Mouse (Mus musculus) neural tube, embryonic 12.5 days (tissue): ENCODE data around the gene Synj2. TPM values are rescaled to one million over a fixed set of nuclear protein-coding genes. Genes with fewer than 3 reads are reported as not detected.

Experiments
- ATAC-seq: fragments of 200-750 bp; cut with Nextera tagmentation; 2 replicates; pipeline ENCODE4 v1.8.0; 2017; ENCODE audit warnings: low read depth, mild to moderate bottlenecking, moderate TSS enrichment, moderate library complexity; ENCODE audit not compliant: low FRiP score
- H3K27ac ChIP-seq: fragments of 300-500 bp; sonication (generic); 2 replicates; pipeline ENCODE4 v1.5.1; 2016
- H3K27me3 ChIP-seq: fragments of 300-500 bp; sonication (generic); replicated peaks from 2 replicates; pipeline ENCODE4 v1.6.1; 2016; ENCODE audit warnings: mild to moderate bottlenecking
- H3K36me3 ChIP-seq: fragments of 300-500 bp; sonication (generic); 2 replicates; pipeline ENCODE4 v1.6.1; 2016; ENCODE audit warnings: mild to moderate bottlenecking
- H3K4me1 ChIP-seq: fragments of 300-500 bp; sonication (generic); 2 replicates; pipeline ENCODE4 v1.6.1; 2016
- H3K4me2 ChIP-seq: fragments of 300-500 bp; sonication (generic); replicated peaks from 2 replicates; pipeline ENCODE4 v1.6.1; 2016; ENCODE audit warnings: mild to moderate bottlenecking
- H3K4me3 ChIP-seq: fragments of 300-500 bp; sonication (generic); 2 replicates; pipeline ENCODE4 v1.5.1; 2016
- H3K9ac ChIP-seq: fragments of 300-500 bp; sonication (generic); 2 replicates; pipeline ENCODE4 v1.6.1; 2016; ENCODE audit warnings: mild to moderate bottlenecking
- H3K9me3 ChIP-seq: fragments of 300-500 bp; sonication (generic); 2 replicates; pipeline ENCODE4 v1.6.1; 2016; ENCODE audit warnings: mild to moderate bottlenecking
- WGBS: fragments of 180-500 bp; shearing (Covaris S2); methylation state at CpG from one replicate; pipeline ENCODE4 v1.1.7; 2016; 5-methylcytosine and 5-hydroxymethylcytosine counted together
- polyA plus RNA-seq: library from polyadenylated mRNA; unstranded; fragments of >200 nt; fragmentation: Nextera tagmentation; extraction: Ambion mirVana; gene quantifications from 2 replicates; pipeline ENCODE4 v1.2.1, GENCODE M21; 2016

Synj2 gene
- polyA plus RNA-seq, 1 experiment from 2014 or later = 2.9 TPM

DNA sequence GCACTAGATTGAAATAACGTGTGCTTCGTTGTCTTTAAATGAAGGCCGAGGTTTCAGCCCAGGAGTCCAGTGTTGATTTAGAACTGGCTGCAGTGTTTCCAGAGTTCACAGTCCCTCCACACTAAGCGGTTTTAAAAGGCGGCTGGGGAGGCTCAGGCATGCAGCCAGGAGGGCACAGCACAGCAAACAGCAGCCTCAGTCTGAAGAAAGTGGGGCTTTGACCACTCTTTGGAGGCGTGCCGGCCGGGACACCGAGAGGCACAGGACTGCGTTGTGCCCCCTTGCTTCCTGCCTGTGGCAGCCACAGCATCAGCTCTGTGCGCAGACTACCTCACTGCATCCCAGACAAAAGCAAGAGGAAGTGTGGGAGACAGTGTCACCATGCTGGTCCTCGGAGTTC, 29.5 kb upstream of the Synj2 start:
- Histone ChIP-seq H3K4me3 (no peak overlapping the region), H3K4me1 (no peaks in the 10 kb centered on the region), H3K36me3 (0 out of 2 replicates have a peak, but pooled peaks cover 4% of the 10 kb centered on the region), H3K4me2 (no peak overlapping the region), H3K9me3 (no peaks in the 10 kb centered on the region), H3K27ac (no peak overlapping the region), H3K27me3 (no peaks in the 10 kb centered on the region), H3K9ac (no peak overlapping the region)
- ATAC-seq = no peak
- WGBS = 72% methylated on average over 12 of the region's 12 CpGs

GRCm38 (mm10) chr17:5912797-5913196, 28.3 kb upstream of the Synj2 start:
- no peak for ATAC-seq
- 80% methylated on average over 4 of the region's 4 CpGs for WGBS

GRCm38 (mm10) chr17:5914217-5914616, 26.9 kb upstream of the Synj2 start:
- Histone ChIP-seq H3K36me3 (peaks cover 11% of the 10 kb centered on the region), H3K27ac (no peak overlapping the region), H3K4me3 (no peak overlapping the region), H3K4me2 (no peak overlapping the region), H3K9ac (no peak overlapping the region), H3K27me3 (no peaks in the 10 kb centered on the region), H3K4me1 (no peaks in the 10 kb centered on the region), H3K9me3 (no peaks in the 10 kb centered on the region)
- no peak for ATAC-seq
- 74% methylated on average over 5 of the region's 5 CpGs for WGBS

More at GRCm38 (mm10) chr17:5912797-5913196, 28.3 kb upstream of the Synj2 start:
- Histone ChIP-seq H3K27ac (no peak overlapping the region), H3K9me3 (no peaks in the 10 kb centered on the region), H3K4me2 (no peak overlapping the region), H3K9ac (no peak overlapping the region), H3K27me3 (no peaks in the 10 kb centered on the region), H3K36me3 (peaks cover 4% of the 10 kb centered on the region; the same call in 1 of the 2 replicates), H3K4me1 (no peaks in the 10 kb centered on the region), H3K4me3 (no peak overlapping the region)

GRCm38 (mm10) chr17:5921954-5922353, 19.1 kb upstream of the Synj2 start:
- no peak overlapping the region for H3K9ac ChIP-seq
- WGBS = 91% methylated on average over 8 of the region's 8 CpGs
- H3K9me3 ChIP-seq = no peaks in the 10 kb centered on the region
- no peak overlapping the region for H3K4me3 ChIP-seq
- H3K27me3 ChIP-seq = no peaks in the 10 kb centered on the region
- H3K4me1 ChIP-seq = no peaks in the 10 kb centered on the region; the same call in 1 of the 2 replicates
- no peak overlapping the region for H3K27ac ChIP-seq
- ATAC-seq = no peak
- no peak overlapping the region for H3K4me2 ChIP-seq
- H3K36me3 ChIP-seq = peaks cover 18% of the 10 kb centered on the region

DNA sequence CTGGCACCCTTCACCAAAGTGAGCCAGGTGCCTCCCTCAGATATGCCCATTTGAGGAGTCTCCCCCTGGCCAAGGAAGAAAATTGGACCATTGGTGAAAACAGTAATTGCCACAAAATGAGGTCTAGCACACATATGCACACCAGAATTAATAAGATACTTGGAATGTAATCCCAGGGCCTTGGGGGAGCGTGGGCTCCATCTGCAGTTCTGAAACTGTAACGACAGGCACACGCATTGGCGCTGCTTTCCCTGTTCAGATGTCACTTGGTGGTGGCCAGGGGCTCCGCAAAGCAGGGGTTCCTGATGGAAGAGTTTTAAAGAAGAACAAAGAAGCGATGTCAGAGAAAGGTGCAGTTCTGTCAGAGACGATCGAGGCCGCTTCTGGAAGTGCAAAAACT, 17.8 kb upstream of the Synj2 start:
- H3K4me3 ChIP-seq = no peak overlapping the region
- WGBS = 75% methylated on average over 9 of the region's 9 CpGs
- H3K4me2 ChIP-seq = no peak overlapping the region
- no peaks in the 10 kb centered on the region; the same call in 1 of the 2 replicates for H3K4me1 ChIP-seq
- no peak overlapping the region for H3K9ac ChIP-seq
- no peak for ATAC-seq
- H3K27ac ChIP-seq = no peak overlapping the region
- H3K9me3 ChIP-seq = no peaks in the 10 kb centered on the region
- H3K27me3 ChIP-seq = no peaks in the 10 kb centered on the region
- H3K36me3 ChIP-seq = peaks cover 25% of the 10 kb centered on the region

DNA sequence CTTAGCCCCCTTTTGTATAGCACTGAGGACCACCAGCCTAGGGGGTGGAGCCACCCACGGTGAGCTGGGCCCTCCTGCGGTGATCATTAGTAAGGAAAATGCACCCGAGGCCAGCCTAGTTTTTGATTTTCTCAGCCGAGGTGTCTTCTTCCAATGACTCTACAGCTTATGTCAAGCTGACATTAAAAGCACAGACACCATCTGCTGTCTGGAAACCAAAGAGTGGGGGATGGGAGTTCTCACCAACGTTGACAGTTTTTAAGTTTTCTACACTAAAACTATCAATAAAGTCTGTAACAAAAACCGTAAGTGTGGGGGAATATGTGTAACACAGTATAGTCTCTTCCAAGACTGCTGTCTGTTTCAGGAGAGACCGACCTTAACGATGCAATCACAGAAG, 16.8 kb upstream of the Synj2 start:
- WGBS = 62% methylated on average over 8 of the region's 8 CpGs
- Histone ChIP-seq H3K27me3 (no peaks in the 10 kb centered on the region), H3K9ac (no peak overlapping the region), H3K4me3 (no peak overlapping the region), H3K36me3 (peaks cover 18% of the 10 kb centered on the region; the same call in 1 of the 2 replicates), H3K4me2 (no peak overlapping the region), H3K4me1 (no peaks in the 10 kb centered on the region; the same call in 1 of the 2 replicates), H3K27ac (no peak overlapping the region), H3K9me3 (no peaks in the 10 kb centered on the region)
- no peak for ATAC-seq

DNA sequence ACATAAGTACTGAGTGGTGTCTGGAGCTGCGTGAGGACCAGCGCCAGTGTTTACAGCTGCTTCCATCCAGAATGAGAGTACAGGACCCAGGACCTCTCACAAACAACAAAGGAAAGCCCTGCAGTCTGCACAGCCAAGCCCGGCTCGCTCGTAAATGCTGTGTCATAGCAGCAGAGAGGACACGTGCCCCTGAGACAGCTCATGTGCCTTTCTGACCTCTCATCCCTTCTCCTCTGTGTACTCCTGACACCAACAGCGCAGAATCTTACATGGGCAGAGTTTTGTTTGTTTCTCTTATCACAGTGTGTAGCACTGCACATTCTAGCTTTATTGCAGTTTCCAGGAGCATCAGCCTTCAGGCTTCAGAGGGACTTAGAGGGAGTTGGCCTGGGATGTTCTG, 14.4 kb upstream of the Synj2 start:
- H3K4me1 ChIP-seq = no peaks in the 10 kb centered on the region; the same call in 1 of the 2 replicates
- H3K9me3 ChIP-seq = no peaks in the 10 kb centered on the region
- H3K36me3 ChIP-seq = peaks cover 11% of the 10 kb centered on the region; the same call in 1 of the 2 replicates
- H3K27ac ChIP-seq = no peak overlapping the region
- ATAC-seq = no peak
- WGBS = 45% methylated on average over 7 of the region's 7 CpGs
- H3K4me2 ChIP-seq = no peak overlapping the region
- H3K9ac ChIP-seq = no peak overlapping the region
- no peaks in the 10 kb centered on the region for H3K27me3 ChIP-seq
- H3K4me3 ChIP-seq = no peak overlapping the region

- H3K27me3 ChIP-seq = no peaks in the 10 kb centered on the region
- no peak overlapping the region for H3K9ac ChIP-seq
- 91% methylated on average over 6 of the region's 6 CpGs for WGBS
- H3K4me1 ChIP-seq = peaks cover 2% of the 10 kb centered on the region; the same call in 1 of the 2 replicates
- no peaks in the 10 kb centered on the region for H3K9me3 ChIP-seq
- peaks cover 11% of the 10 kb centered on the region; the same call in 1 of the 2 replicates for H3K36me3 ChIP-seq
- H3K27ac ChIP-seq = no peak overlapping the region
- no peak overlapping the region for H3K4me2 ChIP-seq
- no peak overlapping the region for H3K4me3 ChIP-seq
- no peak for ATAC-seq
Observed at GRCm38 (mm10) chr17:5929031-5929430, 12.0 kb upstream of the Synj2 start.

DNA sequence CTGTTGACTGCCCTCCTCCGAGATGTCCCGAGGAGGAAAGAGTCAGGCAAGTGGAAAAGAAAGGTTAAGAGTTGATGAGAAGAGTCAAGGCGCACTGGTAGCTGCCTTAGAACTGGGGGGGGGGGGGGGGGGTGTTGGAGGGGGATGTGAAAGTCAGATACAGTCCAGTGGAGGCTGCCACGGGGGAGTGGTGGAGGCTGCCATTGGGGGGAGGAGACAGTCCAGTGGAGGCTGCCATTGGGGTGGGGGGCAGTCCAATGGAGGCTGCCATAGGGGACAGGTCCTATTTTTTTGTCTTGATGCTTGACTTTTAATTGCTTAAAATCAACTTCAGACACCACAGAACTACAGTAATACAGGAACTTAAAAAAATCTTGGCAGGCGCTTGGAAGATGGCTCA, 8.9 kb upstream of the Synj2 start:
- H3K4me1 ChIP-seq = peaks cover 18% of the 10 kb centered on the region
- H3K9me3 ChIP-seq = no peaks in the 10 kb centered on the region
- 88% methylated on average over 4 of the region's 5 CpGs for WGBS
- no peak overlapping the region for H3K9ac ChIP-seq
- peaks cover 8% of the 10 kb centered on the region; the same call in 1 of the 2 replicates for H3K36me3 ChIP-seq
- no peak for ATAC-seq
- H3K27me3 ChIP-seq = no peaks in the 10 kb centered on the region
- H3K4me3 ChIP-seq = no peak overlapping the region
- no peak overlapping the region for H3K27ac ChIP-seq
- no peak overlapping the region for H3K4me2 ChIP-seq

DNA sequence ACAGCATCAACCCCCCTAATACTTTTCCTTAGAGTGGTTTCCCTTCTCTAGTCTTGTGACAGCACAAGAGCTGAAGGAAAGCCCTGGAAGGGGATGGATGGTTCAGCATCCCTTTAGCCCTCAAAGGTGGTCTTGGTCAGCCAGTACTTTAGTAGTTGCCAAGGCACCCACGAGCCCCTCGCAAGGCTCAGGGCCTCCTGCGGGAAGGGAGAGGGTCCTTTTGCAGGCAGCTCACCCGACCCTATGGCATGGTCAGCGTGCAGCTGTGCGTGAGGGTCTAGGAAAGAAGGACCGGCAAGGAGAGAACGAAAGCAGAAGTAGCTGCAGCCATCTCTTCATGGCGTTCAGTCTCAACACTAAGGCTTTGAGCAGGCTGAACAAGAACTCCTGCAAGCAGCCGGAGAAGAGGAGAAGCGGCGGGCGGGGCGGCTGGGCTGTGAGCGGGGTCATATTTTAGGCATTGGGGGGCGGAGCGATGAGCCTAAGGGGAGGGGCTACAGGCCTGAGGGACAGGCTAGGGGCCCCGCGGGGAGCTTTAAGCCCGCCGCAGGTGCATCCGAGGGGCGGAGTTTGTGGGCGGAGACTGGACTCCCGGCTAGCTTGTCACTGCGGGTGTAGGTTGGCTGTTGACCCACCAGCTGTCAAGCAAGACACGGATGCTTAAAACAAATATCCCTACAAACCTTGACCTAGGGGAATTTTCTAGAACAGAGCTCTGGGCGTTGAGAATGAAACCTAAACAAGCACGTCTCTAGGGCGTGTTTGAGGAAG, 6.3 kb upstream of the Synj2 start:
- Histone ChIP-seq H3K4me3 (peak overlapping the region; percentile 31), H3K27me3 (0 out of 2 replicates have a peak, but pooled peaks cover 2% of the 10 kb centered on the region), H3K36me3 (no peaks in the 10 kb centered on the region), H3K27ac (no peak overlapping the region), H3K9me3 (no peaks in the 10 kb centered on the region), H3K4me2 (peak overlapping the region; percentile 67), H3K9ac (0 out of 2 replicates have a peak overlapping the region, but pooled peaks have one; percentile 33), H3K4me1 (peaks cover 18% of the 10 kb centered on the region)
- 2% methylated on average over 30 of the region's 30 CpGs for WGBS
- peak; percentile 81 for ATAC-seq

- ATAC-seq = no peak
- H3K27ac ChIP-seq = no peak overlapping the region
- no peaks in the 10 kb centered on the region for H3K36me3 ChIP-seq
- no peaks in the 10 kb centered on the region for H3K9me3 ChIP-seq
- no peak overlapping the region for H3K4me2 ChIP-seq
- H3K27me3 ChIP-seq = peaks cover 10% of the 10 kb centered on the region; the same call in 1 of the 2 replicates
- H3K9ac ChIP-seq = no peak overlapping the region
- no peak overlapping the region for H3K4me3 ChIP-seq
- WGBS = 44% methylated on average over 3 of the region's 3 CpGs
- H3K4me1 ChIP-seq = peaks cover 18% of the 10 kb centered on the region
Observed at GRCm38 (mm10) chr17:5935680-5936079, 5.4 kb upstream of the Synj2 start.

DNA sequence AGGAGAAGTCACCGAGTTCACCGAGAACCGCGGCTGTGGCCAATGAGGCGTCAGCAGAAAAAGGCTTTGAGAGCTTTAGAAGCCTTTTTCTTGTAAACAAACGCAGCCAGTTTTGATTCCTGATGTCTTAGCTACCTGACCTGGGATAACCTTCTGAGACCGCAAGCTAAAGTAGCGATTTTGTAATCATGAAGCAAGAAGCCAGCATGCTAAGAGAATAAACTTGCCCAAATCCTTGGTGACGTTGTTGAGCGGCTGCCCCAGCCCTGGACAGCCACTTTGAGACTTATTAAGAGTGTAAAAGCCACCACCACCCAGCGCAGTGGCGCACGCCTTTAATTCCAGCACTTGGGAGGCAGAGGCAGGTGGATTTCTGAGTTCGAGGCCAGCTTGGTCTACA, 4.8 kb upstream of the Synj2 start:
- H3K4me2 ChIP-seq = no peak overlapping the region
- no peak overlapping the region for H3K4me3 ChIP-seq
- H3K9me3 ChIP-seq = no peaks in the 10 kb centered on the region
- no peak for ATAC-seq
- peaks cover 14% of the 10 kb centered on the region for H3K27me3 ChIP-seq
- peaks cover 19% of the 10 kb centered on the region for H3K4me1 ChIP-seq
- H3K27ac ChIP-seq = no peak overlapping the region
- WGBS = 49% methylated on average over 14 of the region's 14 CpGs
- H3K36me3 ChIP-seq = no peaks in the 10 kb centered on the region
- no peak overlapping the region for H3K9ac ChIP-seq

GRCm38 (mm10) chr17:5937441-5937840, 3.6 kb upstream of the Synj2 start:
- no peak overlapping the region for H3K4me2 ChIP-seq
- no peaks in the 10 kb centered on the region for H3K9me3 ChIP-seq
- ATAC-seq = no peak
- peaks cover 24% of the 10 kb centered on the region for H3K27me3 ChIP-seq
- no peak overlapping the region for H3K9ac ChIP-seq
- H3K27ac ChIP-seq = no peak overlapping the region
- no peak overlapping the region for H3K4me3 ChIP-seq
- no peaks in the 10 kb centered on the region for H3K36me3 ChIP-seq
- WGBS = 80% methylated on average over 2 of the region's 2 CpGs
- peaks cover 26% of the 10 kb centered on the region for H3K4me1 ChIP-seq
